Mouse (Mus musculus): ENCODE data around the gene Hlf. TPM values are rescaled to one million over a fixed set of nuclear protein-coding genes. Genes with fewer than 3 reads are reported as not detected.

Gene Hlf
- polyA plus RNA-seq, 1 experiment from 2014 or later = 4.3 TPM

- no peaks in the 10 kb centered on the region for H3K36me3 ChIP-seq (ENCODE audit: control insufficient read depth, insufficient read depth, low read length)
- no peaks in the 10 kb centered on the region for H3K4me1 ChIP-seq (ENCODE audit: control insufficient read depth in 2 of 2, insufficient read depth in 2 of 2, low read length in 2 of 2)
- H3K9ac ChIP-seq (ENCODE audit: low read length) = no peak overlapping the region
- no peak for ATAC-seq (ENCODE audit: insufficient number of reproducible peaks, insufficient read depth, low FRiP score, low read depth)
- WGBS = 69% methylated on average over 3 of the region's 3 CpGs
- no peak overlapping the region for H3K27ac ChIP-seq (replicated peaks in 1 of 2; ENCODE audit: control insufficient read depth in 1 of 2, insufficient read depth in 1 of 2, low read depth in 2 of 2, low read length in 2 of 2)
- no peaks in the 10 kb centered on the region for H3K27me3 ChIP-seq (ENCODE audit: control insufficient read depth, insufficient read depth, low read length)
- H3K4me2 ChIP-seq (ENCODE audit: low read length) = no peak overlapping the region
- H3K9me3 ChIP-seq (ENCODE audit: control insufficient read depth, low read length) = no peaks in the 10 kb centered on the region
- H3K4me3 ChIP-seq (ENCODE audit: control insufficient read depth in 1 of 2, insufficient read depth in 1 of 2, low read depth in 1 of 2, low read length in 2 of 2) = no peak overlapping the region
These were observed 76.1 kb downstream of the Hlf start for GRCm38 (mm10) chr11:90314606-90315005.

GRCm38 (mm10) chr11:90306993-90307392 lies 83.7 kb downstream of the Hlf start:
- no peaks in the 10 kb centered on the region for H3K4me1 ChIP-seq (ENCODE audit: control insufficient read depth in 2 of 2, insufficient read depth in 2 of 2, low read length in 2 of 2)
- no peak overlapping the region for H3K9ac ChIP-seq (ENCODE audit: low read length)
- H3K9me3 ChIP-seq (ENCODE audit: control insufficient read depth, low read length) = no peaks in the 10 kb centered on the region
- H3K27ac ChIP-seq (replicated peaks in 1 of 2; ENCODE audit: control insufficient read depth in 1 of 2, insufficient read depth in 1 of 2, low read depth in 2 of 2, low read length in 2 of 2) = no peak overlapping the region
- H3K4me2 ChIP-seq (ENCODE audit: low read length) = no peak overlapping the region
- no peaks in the 10 kb centered on the region for H3K27me3 ChIP-seq (ENCODE audit: control insufficient read depth, insufficient read depth, low read length)
- 48% methylated on average over 6 of the region's 6 CpGs for WGBS
- H3K4me3 ChIP-seq (ENCODE audit: control insufficient read depth in 1 of 2, insufficient read depth in 1 of 2, low read depth in 1 of 2, low read length in 2 of 2) = no peak overlapping the region
- no peak for ATAC-seq (ENCODE audit: insufficient number of reproducible peaks, insufficient read depth, low FRiP score, low read depth)
- no peaks in the 10 kb centered on the region for H3K36me3 ChIP-seq (ENCODE audit: control insufficient read depth, insufficient read depth, low read length)

- Histone ChIP-seq H3K4me1 (ENCODE audit: control insufficient read depth in 2 of 2, insufficient read depth in 2 of 2, low read length in 2 of 2) (no peaks in the 10 kb centered on the region), H3K4me3 (ENCODE audit: control insufficient read depth in 1 of 2, insufficient read depth in 1 of 2, low read depth in 1 of 2, low read length in 2 of 2) (no peak overlapping the region), H3K27ac (replicated peaks in 1 of 2; ENCODE audit: control insufficient read depth in 1 of 2, insufficient read depth in 1 of 2, low read depth in 2 of 2, low read length in 2 of 2) (no peak overlapping the region), H3K27me3 (ENCODE audit: control insufficient read depth, insufficient read depth, low read length) (no peaks in the 10 kb centered on the region), H3K9ac (ENCODE audit: low read length) (no peak overlapping the region), H3K4me2 (ENCODE audit: low read length) (no peak overlapping the region), H3K36me3 (ENCODE audit: control insufficient read depth, insufficient read depth, low read length) (no peaks in the 10 kb centered on the region), H3K9me3 (ENCODE audit: control insufficient read depth, low read length) (no peaks in the 10 kb centered on the region)
- 92% methylated on average over 5 of the region's 5 CpGs for WGBS
- ATAC-seq (ENCODE audit: insufficient number of reproducible peaks, insufficient read depth, low FRiP score, low read depth) = no peak
These were observed 84.6 kb downstream of the Hlf start for GRCm38 (mm10) chr11:90306067-90306466.

- no peak for ATAC-seq (ENCODE audit: insufficient number of reproducible peaks, insufficient read depth, low FRiP score, low read depth)
- Histone ChIP-seq H3K4me3 (ENCODE audit: control insufficient read depth in 1 of 2, insufficient read depth in 1 of 2, low read depth in 1 of 2, low read length in 2 of 2) (no peak overlapping the region), H3K27me3 (ENCODE audit: control insufficient read depth, insufficient read depth, low read length) (no peaks in the 10 kb centered on the region), H3K27ac (replicated peaks in 1 of 2; ENCODE audit: control insufficient read depth in 1 of 2, insufficient read depth in 1 of 2, low read depth in 2 of 2, low read length in 2 of 2) (no peak overlapping the region), H3K4me2 (ENCODE audit: low read length) (no peak overlapping the region), H3K9me3 (ENCODE audit: control insufficient read depth, low read length) (no peaks in the 10 kb centered on the region), H3K9ac (ENCODE audit: low read length) (no peak overlapping the region), H3K36me3 (ENCODE audit: control insufficient read depth, insufficient read depth, low read length) (no peaks in the 10 kb centered on the region), H3K4me1 (ENCODE audit: control insufficient read depth in 2 of 2, insufficient read depth in 2 of 2, low read length in 2 of 2) (no peaks in the 10 kb centered on the region)
- 93% methylated on average over 2 of the region's 2 CpGs for WGBS
These were observed 96.1 kb downstream of the Hlf start for GRCm38 (mm10) chr11:90294622-90295021.

- Histone ChIP-seq H3K27ac (replicated peaks in 1 of 2; ENCODE audit: control insufficient read depth in 1 of 2, insufficient read depth in 1 of 2, low read depth in 2 of 2, low read length in 2 of 2) (no peak overlapping the region), H3K4me1 (ENCODE audit: control insufficient read depth in 2 of 2, insufficient read depth in 2 of 2, low read length in 2 of 2) (no peaks in the 10 kb centered on the region)
- no peak for ATAC-seq (ENCODE audit: insufficient number of reproducible peaks, insufficient read depth, low FRiP score, low read depth)
These were observed 97.9 kb downstream of the Hlf start for GRCm38 (mm10) chr11:90292766-90293165.

GRCm38 (mm10) chr11:90291156-90291555 lies 99.5 kb downstream of the Hlf start:
- H3K36me3 ChIP-seq (ENCODE audit: control insufficient read depth, insufficient read depth, low read length) = no peaks in the 10 kb centered on the region
- no peak overlapping the region for H3K27ac ChIP-seq (replicated peaks in 1 of 2; ENCODE audit: control insufficient read depth in 1 of 2, insufficient read depth in 1 of 2, low read depth in 2 of 2, low read length in 2 of 2)
- no peak overlapping the region for H3K9ac ChIP-seq (ENCODE audit: low read length)
- H3K9me3 ChIP-seq (ENCODE audit: control insufficient read depth, low read length) = no peaks in the 10 kb centered on the region
- H3K4me3 ChIP-seq (ENCODE audit: control insufficient read depth in 1 of 2, insufficient read depth in 1 of 2, low read depth in 1 of 2, low read length in 2 of 2) = no peak overlapping the region
- no peak overlapping the region for H3K4me2 ChIP-seq (ENCODE audit: low read length)
- no peaks in the 10 kb centered on the region for H3K4me1 ChIP-seq (ENCODE audit: control insufficient read depth in 2 of 2, insufficient read depth in 2 of 2, low read length in 2 of 2)
- no peak for ATAC-seq (ENCODE audit: insufficient number of reproducible peaks, insufficient read depth, low FRiP score, low read depth)
- 85% methylated on average over 4 of the region's 4 CpGs for WGBS
- H3K27me3 ChIP-seq (ENCODE audit: control insufficient read depth, insufficient read depth, low read length) = no peaks in the 10 kb centered on the region

More at GRCm38 (mm10) chr11:90292766-90293165, 97.9 kb downstream of the Hlf start:
- no peaks in the 10 kb centered on the region for H3K27me3 ChIP-seq (ENCODE audit: control insufficient read depth, insufficient read depth, low read length)
- H3K4me3 ChIP-seq (ENCODE audit: control insufficient read depth in 1 of 2, insufficient read depth in 1 of 2, low read depth in 1 of 2, low read length in 2 of 2) = no peak overlapping the region
- H3K36me3 ChIP-seq (ENCODE audit: control insufficient read depth, insufficient read depth, low read length) = no peaks in the 10 kb centered on the region
- H3K9ac ChIP-seq (ENCODE audit: low read length) = no peak overlapping the region
- H3K4me2 ChIP-seq (ENCODE audit: low read length) = no peak overlapping the region
- no peaks in the 10 kb centered on the region for H3K9me3 ChIP-seq (ENCODE audit: control insufficient read depth, low read length)

GRCm38 (mm10) chr11:90286550-90287154 lies 104.0 kb downstream of the Hlf start:
- ATAC-seq (ENCODE audit: insufficient number of reproducible peaks, insufficient read depth, low FRiP score, low read depth) = no peak
- Histone ChIP-seq H3K9ac (ENCODE audit: low read length) (no peak overlapping the region), H3K27me3 (ENCODE audit: control insufficient read depth, insufficient read depth, low read length) (no peaks in the 10 kb centered on the region), H3K4me3 (ENCODE audit: control insufficient read depth in 1 of 2, insufficient read depth in 1 of 2, low read depth in 1 of 2, low read length in 2 of 2) (no peak overlapping the region), H3K27ac (replicated peaks in 1 of 2; ENCODE audit: control insufficient read depth in 1 of 2, insufficient read depth in 1 of 2, low read depth in 2 of 2, low read length in 2 of 2) (no peak overlapping the region), H3K9me3 (ENCODE audit: control insufficient read depth, low read length) (no peaks in the 10 kb centered on the region), H3K36me3 (ENCODE audit: control insufficient read depth, insufficient read depth, low read length) (no peaks in the 10 kb centered on the region), H3K4me2 (ENCODE audit: low read length) (no peak overlapping the region), H3K4me1 (ENCODE audit: control insufficient read depth in 2 of 2, insufficient read depth in 2 of 2, low read length in 2 of 2) (no peaks in the 10 kb centered on the region)
- WGBS = 73% methylated on average over 6 of the region's 6 CpGs
